Mouse (Mus musculus) midbrain, embryonic 16.5 days (tissue): ENCODE measurements around the gene Cdipt. TPM values are rescaled to one million over a fixed set of nuclear protein-coding genes. Genes with fewer than 3 reads are reported as not detected.

Source experiments
- ATAC-seq: fragments of 200-750 bp; cut with Nextera tagmentation; 2 replicates; pipeline ENCODE4 v1.8.0; 2017; ENCODE audit warnings: moderate TSS enrichment
- H3K27ac ChIP-seq: fragments of 300-500 bp; sonication (generic); 2 replicates; pipeline ENCODE4 v1.5.1; 2014; ENCODE audit warnings: mild to moderate bottlenecking, low read length, mixed read lengths
- H3K27me3 ChIP-seq: fragments of 300-500 bp; sonication (generic); 2 replicates; pipeline ENCODE4 v1.6.1; 2014; ENCODE audit warnings: low read depth, low read length, mixed read lengths; ENCODE audit not compliant: control insufficient read depth, insufficient read depth
- H3K36me3 ChIP-seq: fragments of 300-500 bp; sonication (generic); 2 replicates; pipeline ENCODE4 v1.6.1; 2014; ENCODE audit warnings: mild to moderate bottlenecking, low read length, moderate library complexity, mixed read lengths; ENCODE audit not compliant: control insufficient read depth, insufficient read depth
- H3K4me1 ChIP-seq: fragments of 300-500 bp; sonication (generic); 2 replicates; pipeline ENCODE4 v1.6.1; 2014; ENCODE audit warnings: mild to moderate bottlenecking, low read length, mixed read lengths; ENCODE audit not compliant: control insufficient read depth, insufficient read depth
- H3K4me2 ChIP-seq: fragments of 300-500 bp; sonication (generic); 2 replicates; pipeline ENCODE4 v1.6.1; 2014; ENCODE audit warnings: mild to moderate bottlenecking, low read length, mixed read lengths
- H3K4me3 ChIP-seq: fragments of 300-500 bp; sonication (generic); 2 replicates; pipeline ENCODE4 v1.5.1; 2014; ENCODE audit warnings: low read depth, mild to moderate bottlenecking, low read length, moderate library complexity, mixed read lengths
- H3K9ac ChIP-seq: fragments of 300-500 bp; sonication (generic); 2 replicates; pipeline ENCODE4 v1.6.1; 2014; ENCODE audit warnings: low read depth, low read length, mixed read lengths
- H3K9me3 ChIP-seq: fragments of 300-500 bp; sonication (generic); replicated peaks from 2 replicates; pipeline ENCODE4 v1.6.1; 2014; ENCODE audit warnings: mild to moderate bottlenecking, low read length, mixed read lengths; ENCODE audit not compliant: control insufficient read depth, poor library complexity, severe bottlenecking
- WGBS: fragments of 180-500 bp; shearing (Covaris S2); extraction: QIAGEN DNeasy Blood & Tissue Kit; methylation state at CpG from one replicate; pipeline ENCODE4 v1.1.7; 2014; 5-methylcytosine and 5-hydroxymethylcytosine counted together
- polyA plus RNA-seq: library from polyadenylated mRNA; unstranded; fragments of >200 nt; fragmentation: Nextera tagmentation; extraction: Ambion mirVana; gene quantifications from 2 replicates; pipeline ENCODE4 v1.2.1, GENCODE M21; 2015

Cdipt gene
- polyA plus RNA-seq, 1 experiment from 2014 or later: 141 TPM

- Histone ChIP-seq H3K4me3 (no peak overlapping the region), H3K9ac (no peak overlapping the region), H3K36me3 (peaks cover 14% of the 10 kb centered on the region), H3K4me2 (no peak overlapping the region), H3K4me1 (peaks cover 7% of the 10 kb centered on the region), H3K27me3 (no peaks in the 10 kb centered on the region), H3K27ac (no peak overlapping the region), H3K9me3 (no peaks in the 10 kb centered on the region)
- no peak for ATAC-seq
- WGBS: 87% methylated on average over 2 of the region's 2 CpGs
Measured at GRCm38 (mm10) chr7:126981601-126982000, 5.9 kb downstream of the Cdipt start.

DNA sequence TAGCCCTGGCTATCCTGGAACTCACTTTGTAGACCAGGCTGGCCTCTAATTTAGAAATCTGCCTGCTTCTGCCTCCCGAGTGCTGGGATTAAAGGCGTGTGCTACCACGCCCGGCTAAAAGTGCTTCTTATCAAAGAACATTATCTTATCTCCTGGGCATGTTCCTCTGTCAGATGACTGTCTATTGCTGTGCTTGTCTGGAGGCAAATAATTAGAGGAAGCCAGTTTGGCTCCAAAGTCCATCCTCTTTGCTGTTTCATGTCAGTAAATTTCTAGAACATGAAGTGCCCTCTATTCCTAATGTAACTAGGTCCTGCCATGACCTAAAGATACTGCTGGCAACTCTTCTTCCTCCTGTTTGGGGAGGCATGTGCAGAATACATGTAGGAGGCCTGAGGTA is 6.3 kb downstream of the Cdipt start:
- Histone ChIP-seq H3K9ac (no peak overlapping the region), H3K4me1 (peaks cover 5% of the 10 kb centered on the region), H3K4me3 (no peak overlapping the region), H3K27ac (no peak overlapping the region), H3K4me2 (no peak overlapping the region), H3K27me3 (no peaks in the 10 kb centered on the region), H3K9me3 (no peaks in the 10 kb centered on the region), H3K36me3 (peaks cover 14% of the 10 kb centered on the region)
- WGBS: 93% methylated on average over 4 of the region's 4 CpGs
- no peak for ATAC-seq

DNA sequence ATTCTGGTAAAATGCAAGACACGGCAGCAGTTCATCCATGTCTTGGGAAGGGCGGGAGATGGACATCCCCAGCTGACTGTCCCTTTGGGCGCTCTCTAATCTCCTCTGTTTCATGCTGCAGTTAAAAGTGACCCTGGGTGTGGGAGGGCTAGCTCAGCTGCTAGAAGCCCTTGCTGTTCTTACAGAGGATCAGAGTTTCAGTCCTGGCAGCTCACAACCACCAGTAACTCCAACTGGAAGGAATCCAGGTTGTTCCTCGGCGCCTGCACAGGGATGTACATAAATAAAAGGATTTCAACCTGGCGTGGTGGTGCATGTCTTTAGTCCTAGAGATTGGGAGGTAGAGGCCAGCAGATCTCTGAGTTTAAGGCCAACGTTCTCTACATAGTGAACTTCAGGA is 7.4 kb downstream of the Cdipt start:
- no peak for ATAC-seq
- WGBS: 81% methylated on average over 7 of the region's 7 CpGs
- Histone ChIP-seq H3K36me3 (peaks cover 14% of the 10 kb centered on the region), H3K9me3 (no peaks in the 10 kb centered on the region), H3K27ac (no peak overlapping the region), H3K9ac (no peak overlapping the region), H3K4me3 (no peak overlapping the region), H3K4me2 (no peak overlapping the region), H3K27me3 (no peaks in the 10 kb centered on the region), H3K4me1 (no peaks in the 10 kb centered on the region)

DNA sequence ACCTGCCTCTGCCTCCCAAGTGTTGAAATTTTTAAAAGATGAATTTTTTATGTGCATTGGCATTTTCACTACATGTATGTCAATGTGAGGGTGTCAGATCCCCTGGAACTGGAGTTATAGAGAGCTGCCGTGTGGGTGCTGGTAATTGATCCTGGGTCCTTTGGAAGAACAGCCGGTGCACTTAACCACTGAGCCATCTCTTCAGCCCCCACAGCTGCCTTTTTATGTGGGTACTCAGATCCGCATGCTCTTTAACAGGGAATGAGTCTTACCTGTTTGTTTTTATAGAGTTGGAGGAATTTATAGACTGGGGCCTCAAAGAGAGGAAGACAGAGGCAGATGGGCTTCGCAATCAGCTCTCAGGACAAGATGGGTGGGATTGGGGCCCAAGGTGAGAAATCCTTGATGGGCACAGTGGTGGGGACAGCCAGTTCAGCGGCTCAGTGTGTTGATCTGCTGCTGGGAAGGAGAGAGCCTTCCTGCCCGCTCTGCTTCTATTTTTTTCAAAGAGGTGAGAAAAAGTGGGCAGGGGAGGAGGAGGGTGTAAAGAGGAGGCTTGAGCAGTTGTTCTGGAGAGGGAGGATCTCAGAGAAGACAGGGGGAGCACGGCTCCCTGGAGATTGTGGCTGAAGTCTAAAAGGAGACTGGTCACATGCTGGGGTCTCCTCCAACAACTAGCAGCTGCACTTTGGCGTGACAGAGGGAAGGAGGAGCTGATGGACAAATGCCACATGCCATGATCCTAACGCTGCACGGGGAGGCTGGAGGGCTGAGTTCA is 9.1 kb downstream of the Cdipt start:
- H3K4me1 ChIP-seq: no peaks in the 10 kb centered on the region
- ATAC-seq: no peak
- no peak overlapping the region for H3K27ac ChIP-seq
- H3K36me3 ChIP-seq: peaks cover 7% of the 10 kb centered on the region; the same call in 1 of the 2 replicates
- WGBS: 60% methylated on average over 10 of the region's 10 CpGs
- no peak overlapping the region for H3K4me2 ChIP-seq
- no peaks in the 10 kb centered on the region for H3K9me3 ChIP-seq
- H3K27me3 ChIP-seq: no peaks in the 10 kb centered on the region
- H3K4me3 ChIP-seq: no peak overlapping the region
- no peak overlapping the region for H3K9ac ChIP-seq

GRCm38 (mm10) chr7:126986319-126986718 is 10.6 kb downstream of the Cdipt start:
- H3K27ac ChIP-seq: no peak overlapping the region
- ATAC-seq: no peak
- WGBS: 48% methylated on average over 9 of the region's 9 CpGs
- H3K4me2 ChIP-seq: no peak overlapping the region
- H3K4me3 ChIP-seq: no peak overlapping the region
- no peaks in the 10 kb centered on the region for H3K27me3 ChIP-seq
- H3K9ac ChIP-seq: no peak overlapping the region
- no peaks in the 10 kb centered on the region for H3K9me3 ChIP-seq
- no peaks in the 10 kb centered on the region for H3K4me1 ChIP-seq
- no peaks in the 10 kb centered on the region for H3K36me3 ChIP-seq

DNA sequence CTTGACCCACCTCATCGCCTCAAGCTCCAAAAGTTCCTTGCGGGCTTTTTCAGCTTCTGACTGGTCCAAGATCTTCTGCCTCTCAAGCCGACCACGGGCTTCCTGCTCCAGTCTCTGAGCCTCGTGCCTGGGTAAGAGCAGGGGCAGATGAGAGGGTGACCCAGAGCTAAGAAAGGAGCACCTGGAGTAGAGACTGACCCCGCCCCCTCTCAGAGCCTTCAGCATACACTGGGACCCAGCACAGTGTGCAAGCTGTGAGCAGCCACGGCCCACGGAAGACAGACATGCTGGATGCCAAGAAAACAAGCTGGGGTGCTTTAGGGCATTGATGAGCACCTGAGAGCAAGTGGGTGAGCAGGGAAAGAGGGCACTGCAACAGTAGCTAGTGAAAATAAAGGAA is 13.1 kb downstream of the Cdipt start:
- ATAC-seq: no peak
- no peaks in the 10 kb centered on the region for H3K9me3 ChIP-seq
- no peak overlapping the region for H3K27ac ChIP-seq
- H3K4me3 ChIP-seq: no peak overlapping the region
- WGBS: 73% methylated on average over 8 of the region's 8 CpGs
- no peak overlapping the region for H3K4me2 ChIP-seq
- H3K9ac ChIP-seq: no peak overlapping the region
- H3K27me3 ChIP-seq: no peaks in the 10 kb centered on the region
- no peaks in the 10 kb centered on the region for H3K36me3 ChIP-seq
- no peaks in the 10 kb centered on the region for H3K4me1 ChIP-seq

DNA sequence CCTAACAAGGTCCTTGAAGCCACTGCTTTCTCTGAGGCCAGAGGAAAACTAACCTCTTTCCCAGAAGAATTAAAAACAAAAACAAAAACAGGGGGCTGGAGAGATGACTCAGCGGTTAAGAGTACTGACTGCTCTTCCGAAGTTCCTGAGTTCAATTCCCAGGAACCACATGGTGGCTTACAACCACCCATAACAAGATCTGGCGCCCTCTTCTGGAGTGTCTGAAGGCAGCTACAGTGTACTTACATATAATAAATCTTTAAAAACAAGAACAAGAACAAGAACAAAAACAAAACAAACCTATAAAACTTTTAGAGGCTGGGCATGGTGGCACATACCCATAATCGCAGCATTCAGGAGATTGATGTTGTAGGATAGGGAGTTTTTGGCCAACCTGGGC is 20.7 kb downstream of the Cdipt start:
- 77% methylated on average over 4 of the region's 4 CpGs for WGBS
- Histone ChIP-seq H3K27me3 (no peaks in the 10 kb centered on the region), H3K4me3 (no peak overlapping the region), H3K4me2 (no peak overlapping the region), H3K36me3 (no peaks in the 10 kb centered on the region), H3K27ac (no peak overlapping the region), H3K9ac (no peak overlapping the region), H3K4me1 (no peaks in the 10 kb centered on the region), H3K9me3 (no peaks in the 10 kb centered on the region)
- no peak for ATAC-seq

- no peak overlapping the region for H3K9ac ChIP-seq
- H3K27me3 ChIP-seq: no peaks in the 10 kb centered on the region
- H3K9me3 ChIP-seq: no peaks in the 10 kb centered on the region
- no peak for ATAC-seq
- H3K36me3 ChIP-seq: no peaks in the 10 kb centered on the region
- 82% methylated on average over 10 of the region's 10 CpGs for WGBS
- H3K4me1 ChIP-seq: no peaks in the 10 kb centered on the region
- H3K4me3 ChIP-seq: no peak overlapping the region
- H3K4me2 ChIP-seq: no peak overlapping the region
- H3K27ac ChIP-seq: no peak overlapping the region
Measured at GRCm38 (mm10) chr7:126999568-126999967, 23.9 kb downstream of the Cdipt start.

DNA sequence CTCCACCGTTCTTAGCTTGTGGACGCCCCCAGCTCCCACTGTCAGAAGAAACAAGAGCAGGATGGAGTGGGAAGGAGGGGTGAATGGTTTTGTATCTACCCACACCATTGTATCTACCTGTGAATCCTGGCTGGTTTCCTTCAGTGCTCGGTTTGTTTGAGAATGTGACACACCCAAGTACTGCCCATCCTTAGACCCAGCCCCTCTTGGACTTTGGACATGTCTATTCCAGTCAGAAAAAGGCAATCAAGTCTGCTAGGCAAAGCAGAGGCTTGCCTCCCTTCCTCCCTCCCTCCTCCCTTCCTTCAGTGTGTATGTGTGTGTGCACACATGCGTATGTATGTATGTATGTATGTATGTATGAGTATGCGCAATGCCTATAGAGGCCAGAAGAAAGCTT is 27.9 kb downstream of the Cdipt start:
- H3K27ac ChIP-seq: no peak overlapping the region
- WGBS: 89% methylated on average over 5 of the region's 5 CpGs
- H3K27me3 ChIP-seq: no peaks in the 10 kb centered on the region
- H3K4me2 ChIP-seq: no peak overlapping the region
- no peaks in the 10 kb centered on the region for H3K9me3 ChIP-seq
- no peak overlapping the region for H3K9ac ChIP-seq
- no peaks in the 10 kb centered on the region for H3K36me3 ChIP-seq
- no peak overlapping the region for H3K4me3 ChIP-seq
- no peaks in the 10 kb centered on the region; the same call in 1 of the 2 replicates for H3K4me1 ChIP-seq
- no peak for ATAC-seq
